Mouse (Mus musculus): Measurements from ENCODE around the gene Hsf2. TPM values are rescaled to one million over a fixed set of nuclear protein-coding genes. Genes with fewer than 3 reads are reported as not detected.

Hsf2 gene
- polyA plus RNA-seq, 1 experiment from 2014 or later, result 12.7 TPM

- no peaks in the 10 kb centered on the region for H3K27me3 ChIP-seq (ENCODE audit: control insufficient read depth, insufficient read depth, low read length)
- WGBS, result 82% methylated on average over 4 of the region's 4 CpGs
- H3K27ac ChIP-seq (replicated peaks), result no peak overlapping the region
- no peak overlapping the region for H3K4me2 ChIP-seq (replicated peaks; ENCODE audit: low read depth)
- DNase-seq (ENCODE audit: low spot score), result no peak
- H3K9ac ChIP-seq (ENCODE audit: low read length), result no peak overlapping the region
- ATAC-seq (ENCODE audit: low FRiP score, low TSS enrichment), result no peak
- no peaks in the 10 kb centered on the region for H3K9me3 ChIP-seq (ENCODE audit: control insufficient read depth, low read length)
- H3K4me3 ChIP-seq (ENCODE audit: low read depth, low read length), result no peak overlapping the region
- H3K4me1 ChIP-seq (replicated peaks; ENCODE audit: control insufficient read depth, insufficient read depth), result no peaks in the 10 kb centered on the region
- H3K36me3 ChIP-seq (ENCODE audit: control insufficient read depth, insufficient read depth, low read length), result no peaks in the 10 kb centered on the region
- no peak for TF ChIP-seq EP300 (optimal IDR thresholded peaks at IDR 0.05)
- TF ChIP-seq CTCF (IDR thresholded peaks at IDR 0.05; ENCODE audit: low read depth), result no peak
These were observed 63.4 kb downstream of the Hsf2 start for GRCm38 (mm10) chr10:57549631-57550030.

GRCm38 (mm10) chr10:57553719-57554118 is 67.5 kb downstream of the Hsf2 start:
- Histone ChIP-seq H3K36me3 (ENCODE audit: control insufficient read depth, insufficient read depth, low read length) (no peaks in the 10 kb centered on the region), H3K4me1 (replicated peaks; ENCODE audit: control insufficient read depth, insufficient read depth) (no peaks in the 10 kb centered on the region), H3K9ac (ENCODE audit: low read length) (no peak overlapping the region), H3K27me3 (ENCODE audit: control insufficient read depth, insufficient read depth, low read length) (no peaks in the 10 kb centered on the region), H3K4me3 (ENCODE audit: low read depth, low read length) (no peak overlapping the region), H3K27ac (replicated peaks) (no peak overlapping the region), H3K9me3 (ENCODE audit: control insufficient read depth, low read length) (no peaks in the 10 kb centered on the region), H3K4me2 (replicated peaks; ENCODE audit: low read depth) (no peak overlapping the region)
- 76% methylated on average over 1 of the region's 1 CpGs for WGBS
- ATAC-seq (ENCODE audit: low FRiP score, low TSS enrichment) (no peak), DNase-seq (ENCODE audit: low spot score) (no peak)
- no peak for TF ChIP-seq CTCF (IDR thresholded peaks at IDR 0.05; ENCODE audit: low read depth)
- no peak for TF ChIP-seq EP300 (optimal IDR thresholded peaks at IDR 0.05)

- no peaks in the 10 kb centered on the region for H3K36me3 ChIP-seq (ENCODE audit: control insufficient read depth, insufficient read depth, low read length)
- H3K9me3 ChIP-seq (ENCODE audit: control insufficient read depth, low read length), result no peaks in the 10 kb centered on the region
- no peaks in the 10 kb centered on the region for H3K27me3 ChIP-seq (ENCODE audit: control insufficient read depth, insufficient read depth, low read length)
- TF ChIP-seq CTCF (IDR thresholded peaks at IDR 0.05; ENCODE audit: low read depth), result no peak
- TF ChIP-seq EP300 (optimal IDR thresholded peaks at IDR 0.05), result no peak
- H3K4me1 ChIP-seq (replicated peaks; ENCODE audit: control insufficient read depth, insufficient read depth), result no peaks in the 10 kb centered on the region
- 39% methylated on average over 5 of the region's 5 CpGs for WGBS
- H3K9ac ChIP-seq (ENCODE audit: low read length), result no peak overlapping the region
- ATAC-seq (ENCODE audit: low FRiP score, low TSS enrichment) (peak; percentile 78), DNase-seq (ENCODE audit: low spot score) (peak; percentile 45)
- H3K27ac ChIP-seq (replicated peaks), result no peak overlapping the region
- no peak overlapping the region for H3K4me3 ChIP-seq (ENCODE audit: low read depth, low read length)
- no peak overlapping the region for H3K4me2 ChIP-seq (replicated peaks; ENCODE audit: low read depth)
These were observed 71.4 kb downstream of the Hsf2 start for GRCm38 (mm10) chr10:57557597-57557996.

Other genes with a start within 250 kb of the Hsf2 start
- 84.0 and 86.5 TPM in 2 replicates for gene Serinc1, start 46.1 kb downstream of the Hsf2 start, polyA plus RNA-seq (2015; fragmentation: Nextera tagmentation; extraction: Ambion mirVana)
- gene Pkib, start 145.6 kb downstream of the Hsf2 start, polyA plus RNA-seq (2015; fragmentation: Nextera tagmentation; extraction: Ambion mirVana), result 1.8 and 2.1 TPM in 2 replicates